11 mouse cellular contexts compared by ENCODE assay signal in the genomic region with DNA sequence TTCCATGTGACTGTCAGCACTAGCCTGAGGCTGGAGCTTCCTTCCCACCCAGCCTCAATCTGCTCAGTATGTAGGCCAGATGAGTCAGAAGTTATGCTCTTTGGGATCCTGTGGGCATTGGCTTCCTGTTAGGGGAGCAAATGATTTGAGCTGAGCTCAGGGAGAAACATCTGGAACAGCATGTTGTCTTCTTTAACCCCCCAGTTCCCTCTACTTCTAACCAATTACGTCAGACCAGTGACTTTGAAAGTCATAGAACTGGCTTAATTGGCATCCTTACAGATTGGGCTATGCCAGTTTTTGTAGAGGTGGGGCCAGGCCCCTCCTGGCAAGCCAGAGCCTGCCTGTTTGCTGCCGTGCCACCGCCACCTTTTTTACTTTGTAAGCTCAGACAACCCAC. TPM values are rescaled to one million over a fixed set of nuclear protein-coding genes. Genes with fewer than 3 reads are reported as not detected.
A peak's percentile ranks its signal among the peaks of the same experiment; 100 is the strongest.
DNase-seq lines count a peak whose midpoint lies in the region; ATAC-seq and TF ChIP-seq lines count a peak whose summit lies in the region.
"Had no signal": no experiment of that assay in that cellular context is flagged by ENCODE, and none has a peak within 500 bp of the region (broad histone marks: within the 10 kb centered on the region; RNA-seq: fewer than 3 reads in every experiment).

No protein-coding gene starts in this region.

- TF ChIP-seq CTCF in intestine, postnatal 0 days (IDR thresholded peaks at IDR 0.05; ENCODE audit: low read depth), result no peak
- TF ChIP-seq CTCF in stomach, postnatal 0 days (IDR thresholded peaks at IDR 0.05; ENCODE audit: low read depth), result no peak

- H3K4me1 ChIP-seq in intestine, postnatal 0 days (replicated peaks; ENCODE audit: control insufficient read depth, insufficient read depth, low read length), result peaks cover 12% of the 10 kb centered on the region; the same call in 1 of the 2 replicates
- H3K4me1 ChIP-seq in intestine, embryonic 16.5 days (ENCODE audit: control insufficient read depth, insufficient read depth, low read length), result peaks cover 34% of the 10 kb centered on the region
- H3K4me1 ChIP-seq in stomach, postnatal 0 days (replicated peaks; ENCODE audit: control insufficient read depth, insufficient read depth), result peaks cover 19% of the 10 kb centered on the region

- no peaks in the 10 kb centered on the region for H3K36me3 ChIP-seq in intestine, postnatal 0 days (ENCODE audit: control insufficient read depth, insufficient read depth)
- no peaks in the 10 kb centered on the region for H3K36me3 ChIP-seq in intestine, embryonic 16.5 days (ENCODE audit: control insufficient read depth, insufficient read depth, low read length)
- H3K36me3 ChIP-seq in stomach, postnatal 0 days (ENCODE audit: control insufficient read depth, insufficient read depth, low read length), result no peaks in the 10 kb centered on the region
- H3K36me3 ChIP-seq: liver, embryonic 13.5 days had no signal

- peak; percentile 40 for DNase-seq in adrenal gland, adult 2 months
- no peak for DNase-seq in adrenal gland, adult 18-20 months (ENCODE audit: low spot score in 2 of 2)
- peak; percentile 28 for DNase-seq in urinary bladder, adult 2 months (ENCODE audit: low spot score)
- DNase-seq in urinary bladder, adult 18-20 months (ENCODE audit: low spot score in 2 of 2), result no peak
- DNase-seq in stomach, postnatal 0 days (ENCODE audit: low spot score), result no peak
- DNase-seq: cerebellum, postnatal 36 days; liver, embryonic 13.5 days had no signal

- peak overlapping the region; percentile 38; the same call in 1 of the 2 replicates for H3K9ac ChIP-seq in intestine, postnatal 0 days (ENCODE audit: low read depth, low read length)
- H3K9ac ChIP-seq in intestine, embryonic 16.5 days (ENCODE audit: low read depth, low read length), result no peak overlapping the region
- no peak overlapping the region for H3K9ac ChIP-seq in stomach, postnatal 0 days (ENCODE audit: low read length)
- H3K9ac ChIP-seq: liver, embryonic 13.5 days had no signal

- WGBS in intestine, postnatal 0 days, result 76% methylated on average over 3 of the region's 3 CpGs
- 88% methylated on average over 3 of the region's 3 CpGs for WGBS in intestine, embryonic 16.5 days
- WGBS in stomach, postnatal 0 days, result 73% methylated on average over 3 of the region's 3 CpGs

- TF ChIP-seq EP300 in stomach, postnatal 0 days (optimal IDR thresholded peaks at IDR 0.05), result no peak

- no peaks in the 10 kb centered on the region for H3K27me3 ChIP-seq in intestine, postnatal 0 days (replicated peaks; ENCODE audit: control insufficient read depth, insufficient read depth, low read length)
- no peaks in the 10 kb centered on the region for H3K27me3 ChIP-seq in intestine, embryonic 16.5 days (replicated peaks; ENCODE audit: control insufficient read depth, insufficient read depth, low read length)
- H3K27me3 ChIP-seq in stomach, postnatal 0 days (ENCODE audit: control insufficient read depth, insufficient read depth, low read length), result no peaks in the 10 kb centered on the region
- H3K27me3 ChIP-seq: liver, embryonic 13.5 days had no signal

- no peak overlapping the region for H3K4me3 ChIP-seq in intestine, postnatal 0 days (ENCODE audit: low read depth, low read length)
- H3K4me3 ChIP-seq in intestine, embryonic 16.5 days (ENCODE audit: low read length), result no peak overlapping the region
- no peak overlapping the region for H3K4me3 ChIP-seq in stomach, postnatal 0 days (ENCODE audit: low read depth, low read length)
- H3K4me3 ChIP-seq: liver, embryonic 13.5 days had no signal

- H3K9me3 ChIP-seq in intestine, postnatal 0 days (ENCODE audit: control insufficient read depth), result no peaks in the 10 kb centered on the region
- no peaks in the 10 kb centered on the region for H3K9me3 ChIP-seq in intestine, embryonic 16.5 days (ENCODE audit: control insufficient read depth, low read length)
- no peaks in the 10 kb centered on the region for H3K9me3 ChIP-seq in stomach, postnatal 0 days (ENCODE audit: control insufficient read depth, low read length)
- H3K9me3 ChIP-seq: liver, embryonic 13.5 days had no signal

- no peak overlapping the region for H3K4me2 ChIP-seq in intestine, postnatal 0 days (replicated peaks; ENCODE audit: low read depth)
- H3K4me2 ChIP-seq in intestine, embryonic 16.5 days (ENCODE audit: low read depth, low read length), result no peak overlapping the region
- H3K4me2 ChIP-seq in stomach, postnatal 0 days (replicated peaks; ENCODE audit: low read depth), result no peak overlapping the region
- H3K4me2 ChIP-seq: liver, embryonic 13.5 days; midbrain, embryonic 11.5 days had no signal

- no peak for ATAC-seq in intestine, postnatal 0 days
- ATAC-seq in intestine, embryonic 16.5 days, result no peak
- no peak for ATAC-seq in stomach, postnatal 0 days (ENCODE audit: low FRiP score, low TSS enrichment)
- ATAC-seq in inflammation-experienced regulatory T-cells, adult 6 months, result no peak

- no peak overlapping the region for H3K27ac ChIP-seq in intestine, postnatal 0 days (ENCODE audit: low read depth, low read length)
- no peak overlapping the region for H3K27ac ChIP-seq in intestine, embryonic 16.5 days (ENCODE audit: low read length)
- H3K27ac ChIP-seq in stomach, postnatal 0 days (replicated peaks), result peak overlapping the region; percentile 82
- H3K27ac ChIP-seq: liver, embryonic 13.5 days had no signal

RNA-seq across cellular contexts. Expression of gene Tbc1d10a, which starts 4.1 kb away (rescaled TPM):
- total RNA-seq in adrenal gland, adult 2 months (2021), result 10 to 100 TPM; 13.7 to 16.2 TPM
- 35.3 and 38.3 TPM in 2 replicates for polyA plus RNA-seq in adrenal gland, adult 2 months (2012; rRNA removed)
- 10 to 100 TPM; 14.8 to 23.3 TPM for total RNA-seq in adrenal gland, adult 18-20 months (2021)
- 37.2 and 40.8 TPM in 2 replicates for polyA plus RNA-seq in intestine, postnatal 0 days (2015; fragmentation: Nextera tagmentation; extraction: Ambion mirVana)
- polyA plus RNA-seq in intestine, embryonic 16.5 days (2015; fragmentation: Nextera tagmentation; extraction: Ambion mirVana), result 34.0 and 37.2 TPM in 2 replicates
- polyA plus RNA-seq in urinary bladder, adult 2 months (2012; rRNA removed), result 92.5 and 137 TPM in 2 replicates
- polyA plus RNA-seq in stomach, postnatal 0 days (2015; fragmentation: Nextera tagmentation; extraction: Ambion mirVana), result 35.1 and 38.5 TPM in 2 replicates
- 10 to 100 TPM; 14.3 to 20.5 (median 19.0) TPM for polyA plus RNA-seq in inflammation-experienced regulatory T-cells, adult 6 months (2017; shearing (Covaris generic))

RNA-seq across cellular contexts. Expression of gene Castor1, which starts 27.3 kb away (rescaled TPM):
- 1 to 10 TPM; 3.5 to 4.1 TPM for total RNA-seq in adrenal gland, adult 2 months (2021)
- polyA plus RNA-seq in adrenal gland, adult 2 months (2012; rRNA removed), result 11.6 and 14.6 TPM in 2 replicates
- 1 to 10 TPM; 3.0 to 5.1 TPM for total RNA-seq in adrenal gland, adult 18-20 months (2021)
- 10.3 and 14.7 TPM in 2 replicates for polyA plus RNA-seq in intestine, postnatal 0 days (2015; fragmentation: Nextera tagmentation; extraction: Ambion mirVana)
- polyA plus RNA-seq in intestine, embryonic 16.5 days (2015; fragmentation: Nextera tagmentation; extraction: Ambion mirVana), result 5.9 and 7.3 TPM in 2 replicates
- polyA plus RNA-seq in urinary bladder, adult 2 months (2012; rRNA removed), result 19.7 and 19.8 TPM in 2 replicates
- polyA plus RNA-seq in stomach, postnatal 0 days (2015; fragmentation: Nextera tagmentation; extraction: Ambion mirVana), result 9.6 and 9.7 TPM in 2 replicates
- 10 to 100 TPM; 25.7 to 42.0 (median 37.8) TPM for polyA plus RNA-seq in inflammation-experienced regulatory T-cells, adult 6 months (2017; shearing (Covaris generic))

RNA-seq across cellular contexts. Expression of gene Sf3a1, which starts 30.5 kb away (rescaled TPM):
- 10 to 100 TPM; 47.0 to 52.5 TPM for total RNA-seq in adrenal gland, adult 2 months (2021)
- 36.4 and 39.8 TPM in 2 replicates for polyA plus RNA-seq in adrenal gland, adult 2 months (2012; rRNA removed)
- total RNA-seq in adrenal gland, adult 18-20 months (2021), result 10 to 100 TPM; 50.3 to 59.9 TPM
- polyA plus RNA-seq in intestine, postnatal 0 days (2015; fragmentation: Nextera tagmentation; extraction: Ambion mirVana), result 15.7 and 16.5 TPM in 2 replicates
- 40.4 and 41.8 TPM in 2 replicates for polyA plus RNA-seq in intestine, embryonic 16.5 days (2015; fragmentation: Nextera tagmentation; extraction: Ambion mirVana)
- 21.6 and 28.5 TPM in 2 replicates for polyA plus RNA-seq in urinary bladder, adult 2 months (2012; rRNA removed)
- 16.0 and 16.5 TPM in 2 replicates for polyA plus RNA-seq in stomach, postnatal 0 days (2015; fragmentation: Nextera tagmentation; extraction: Ambion mirVana)
- polyA plus RNA-seq in inflammation-experienced regulatory T-cells, adult 6 months (2017; shearing (Covaris generic)), result 10 to 100 TPM; 54.2 to 71.2 (median 66.6) TPM

RNA-seq across cellular contexts. Expression of gene Ccdc157, which starts 30.6 kb away (rescaled TPM):
- 10 to 100 TPM; 10.3 to 13.1 TPM for total RNA-seq in adrenal gland, adult 2 months (2021)
- polyA plus RNA-seq in adrenal gland, adult 2 months (2012; rRNA removed), result 9.3 and 11.3 TPM in 2 replicates
- 10 to 100 TPM; 10.8 to 12.5 TPM for total RNA-seq in adrenal gland, adult 18-20 months (2021)
- polyA plus RNA-seq in intestine, postnatal 0 days (2015; fragmentation: Nextera tagmentation; extraction: Ambion mirVana), result 1.1 and 1.7 TPM in 2 replicates
- polyA plus RNA-seq in intestine, embryonic 16.5 days (2015; fragmentation: Nextera tagmentation; extraction: Ambion mirVana), result 3.0 TPM in 2 replicates
- 13.8 and 14.2 TPM in 2 replicates for polyA plus RNA-seq in urinary bladder, adult 2 months (2012; rRNA removed)
- 2.1 and 2.2 TPM in 2 replicates for polyA plus RNA-seq in stomach, postnatal 0 days (2015; fragmentation: Nextera tagmentation; extraction: Ambion mirVana)
- 1 to 10 TPM; 1.5 to 2.9 (median 2.9) TPM for polyA plus RNA-seq in inflammation-experienced regulatory T-cells, adult 6 months (2017; shearing (Covaris generic))

RNA-seq across cellular contexts. Expression of gene Osm, which starts 45.5 kb away (rescaled TPM):
- under 1 TPM in 1 of 2 experiments, not detected in 1; 0.45 TPM for total RNA-seq in adrenal gland, adult 2 months (2021)
- 0.13 and 0.17 TPM in 2 replicates for polyA plus RNA-seq in adrenal gland, adult 2 months (2012; rRNA removed)
- under 1 TPM in 1 of 2 experiments, not detected in 1; 0.16 TPM for total RNA-seq in adrenal gland, adult 18-20 months (2021)
- polyA plus RNA-seq in intestine, postnatal 0 days (2015; fragmentation: Nextera tagmentation; extraction: Ambion mirVana), result 0.08 and 0.20 TPM in 2 replicates
- polyA plus RNA-seq in intestine, embryonic 16.5 days (2015; fragmentation: Nextera tagmentation; extraction: Ambion mirVana), result 0.07 and 0.12 TPM in 2 replicates
- 0.28 and 0.39 TPM in 2 replicates for polyA plus RNA-seq in urinary bladder, adult 2 months (2012; rRNA removed)
- polyA plus RNA-seq in stomach, postnatal 0 days (2015; fragmentation: Nextera tagmentation; extraction: Ambion mirVana), result 0.05 and 0.11 TPM in 2 replicates
- polyA plus RNA-seq in inflammation-experienced regulatory T-cells, adult 6 months (2017; shearing (Covaris generic)), result 10 to 100 TPM; 11.2 to 23.6 (median 16.6) TPM
- polyA plus RNA-seq: midbrain, embryonic 11.5 days had no signal

Comparison
In these comparisons a context has a peak if more than half of its experiments do, and no peak if none do; other contexts are left out.
1. DNase-seq: peak in adrenal gland, adult 2 months (single experiment) and urinary bladder, adult 2 months (single experiment); none in adrenal gland, adult 18-20 months (0 of 2), urinary bladder, adult 18-20 months (0 of 2) and stomach, postnatal 0 days (single experiment).